Mouse (Mus musculus) gastrocnemius, postnatal 14 days (tissue): ENCODE measurements around the gene Rasa3. TPM values are rescaled to one million over a fixed set of nuclear protein-coding genes. Genes with fewer than 3 reads are reported as not detected.

Experiments used
- DNase-seq: peaks from one replicate; pipeline ENCODE4 v3.0.0; 2021; ENCODE audit warnings: mixed read lengths
- intact Hi-C: fragments of 180-260 bp; cut with DNase I; formaldehyde crosslinking; loops from one replicate; pipeline ENCODE4 v1.15.1; 2025; ENCODE audit warnings: low total_unique reads
- total RNA-seq, 2 experiments: library from RNA; stranded (reverse); gene quantifications; 2 replicates each; pipeline ENCODE4 v1.2.3; 2021

Gene Rasa3
- total RNA-seq, 2 experiments from 2014 or later, result 18.5 to 18.8 TPM

- DNase-seq, result no peak
- intact Hi-C loops, result no loop called here
Measured at GRCm38 (mm10) chr8:13625281-13625970, 52.0 kb downstream of the Rasa3 start.

DNA sequence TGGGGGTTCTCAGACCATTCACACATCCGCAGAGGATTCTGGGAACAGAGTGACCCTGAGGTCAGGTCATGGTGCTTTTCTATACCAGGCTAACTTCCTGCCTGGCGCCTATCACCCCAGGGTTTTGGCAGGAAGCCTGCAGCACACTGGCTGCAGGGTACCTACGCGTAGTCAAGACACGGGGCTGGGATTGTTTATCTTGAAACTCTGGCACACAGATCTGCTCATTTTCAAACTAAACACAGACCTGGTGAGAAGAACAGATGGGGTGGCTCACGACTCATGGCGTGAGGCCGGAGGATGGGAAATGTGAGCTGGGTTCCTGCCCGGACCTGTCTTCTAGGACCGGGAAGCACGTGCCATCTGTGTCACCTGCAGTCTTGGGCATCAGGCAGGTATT lies 52.5 kb downstream of the Rasa3 start:
- intact Hi-C loops, result no loop called here
- DNase-seq, result no peak

- DNase-seq, result peak; percentile 76
- intact Hi-C loops, result no loop called here
Measured at GRCm38 (mm10) chr8:13623911-13624421, 53.4 kb downstream of the Rasa3 start.

DNA sequence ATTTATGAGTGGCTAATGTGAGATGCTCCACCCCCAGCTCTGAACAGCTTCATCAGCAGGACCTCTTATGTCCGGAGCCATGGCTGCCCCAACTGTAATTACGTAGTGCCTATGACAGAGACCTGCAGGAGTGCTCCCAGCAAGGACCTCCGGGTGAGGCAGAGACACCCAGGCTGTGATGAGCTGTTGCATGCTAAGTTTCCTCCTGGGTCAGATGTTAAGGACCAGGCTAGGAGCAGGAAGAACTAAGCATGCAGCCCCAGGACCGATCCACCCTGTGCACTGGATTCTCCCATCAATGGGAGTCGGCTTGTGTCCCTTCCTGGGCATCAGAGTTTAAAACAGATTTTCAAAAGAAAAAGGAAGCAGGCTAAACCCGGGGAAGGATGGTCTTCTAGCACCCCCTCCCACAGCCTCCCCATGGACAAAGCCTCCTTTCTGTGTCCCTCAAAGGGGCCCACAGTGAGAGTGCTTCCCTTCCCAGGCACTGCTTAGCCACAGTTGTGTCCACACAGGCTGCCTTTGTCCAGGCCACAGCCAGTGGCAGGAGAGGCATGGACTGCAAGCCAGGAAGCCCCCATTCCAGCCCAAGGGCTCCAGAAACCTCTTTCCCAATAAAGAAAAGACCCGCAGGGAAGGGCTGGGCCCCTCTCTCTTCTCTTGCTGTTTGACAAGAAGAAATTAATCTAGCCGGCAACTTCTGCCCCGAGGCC lies 54.2 kb downstream of the Rasa3 start:
- DNase-seq, result no peak

DNA sequence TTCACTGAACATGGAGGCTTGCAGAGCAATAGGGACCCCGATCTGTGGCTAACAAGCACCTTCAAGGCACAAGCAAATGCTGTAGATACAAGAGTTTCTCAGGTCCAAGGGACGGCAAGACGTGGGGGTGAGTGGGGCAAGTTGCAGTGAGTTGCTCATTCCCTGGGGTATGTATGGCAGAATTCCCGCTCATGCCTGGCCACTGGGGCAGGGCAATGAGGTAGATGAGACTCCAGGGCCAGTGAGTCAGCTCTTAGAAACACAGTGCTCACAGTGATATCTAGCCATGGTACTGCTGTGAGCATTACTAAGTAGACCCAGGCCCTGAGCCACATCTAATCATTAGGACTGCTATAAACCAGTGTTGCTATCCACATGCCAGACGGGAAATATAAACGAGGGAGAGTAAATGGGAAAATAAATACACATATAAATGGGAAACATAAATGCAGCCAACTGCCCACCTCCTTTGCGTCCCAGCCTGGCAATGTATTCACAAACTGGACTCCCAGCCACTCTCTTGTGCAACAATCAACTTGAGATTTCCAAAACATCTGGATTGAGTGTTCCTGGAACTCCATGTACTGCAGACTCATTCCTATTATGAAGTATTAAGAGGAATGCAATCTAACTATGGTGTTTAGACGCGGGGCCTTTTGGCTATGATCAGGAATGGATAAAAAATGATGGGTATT lies 57.0 kb downstream of the Rasa3 start:
- intact Hi-C loops, result no loop called here
- no peak for DNase-seq

More for the DNA sequence above, 54.2 kb downstream of the Rasa3 start:
- intact Hi-C loops, result no loop called here

GRCm38 (mm10) chr8:13616831-13617505 lies 60.4 kb downstream of the Rasa3 start:
- intact Hi-C loops, result no loop called here
- DNase-seq, result no peak

DNA sequence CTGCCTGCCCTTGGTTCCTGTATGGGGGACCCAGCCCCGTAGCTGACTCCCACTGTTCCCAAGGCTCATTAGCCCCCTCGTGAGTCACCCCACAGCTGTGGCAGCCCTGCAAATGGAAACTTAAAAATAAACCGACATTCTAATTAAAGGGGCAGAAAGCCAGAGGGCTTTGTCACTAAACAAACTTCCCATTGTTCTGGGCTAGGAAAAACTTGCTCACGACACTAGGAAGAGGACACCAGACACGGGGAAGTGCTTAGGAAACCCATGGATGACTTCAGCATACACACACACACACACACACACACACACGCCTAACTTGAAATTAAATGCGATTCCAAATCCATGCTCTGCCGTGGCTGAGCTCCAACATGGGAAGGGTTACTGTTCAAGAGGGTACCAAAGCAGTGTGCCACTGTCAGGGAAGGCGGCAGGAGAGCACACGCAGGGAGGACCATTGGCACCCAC lies 62.4 kb downstream of the Rasa3 start:
- intact Hi-C loops, result no loop called here
- no peak for DNase-seq

- intact Hi-C loops, result no loop called here
- no peak for DNase-seq
Measured at GRCm38 (mm10) chr8:13614136-13614535, 63.3 kb downstream of the Rasa3 start.

- intact Hi-C loops, result no loop called here
- no peak for DNase-seq
Measured at GRCm38 (mm10) chr8:13611702-13612101, 65.7 kb downstream of the Rasa3 start.

DNA sequence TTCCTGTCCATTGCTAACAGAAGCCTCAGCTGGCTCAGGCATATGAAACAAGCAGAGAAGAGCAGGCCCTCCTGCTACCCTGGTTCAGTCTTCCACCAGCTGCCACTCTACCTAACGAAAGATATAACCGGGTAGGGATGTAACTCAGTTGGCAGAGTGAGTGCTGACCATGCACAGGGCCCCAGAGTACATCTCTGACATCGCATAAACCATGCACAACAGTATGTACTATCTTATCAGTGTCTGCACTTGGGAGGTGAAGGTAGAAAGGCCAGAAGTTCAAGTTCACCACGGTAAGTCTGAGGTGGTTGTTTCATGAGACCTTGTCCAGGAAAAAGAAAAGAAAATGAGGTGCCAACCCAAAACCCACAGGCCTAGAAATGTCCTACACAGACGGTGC lies 67.4 kb downstream of the Rasa3 start:
- no peak for DNase-seq
- intact Hi-C loops, result loop anchor here (5.0 kb wide), 1 partner anchor 72 kb away; no protein-coding TSS in a partner anchor

- DNase-seq, result no peak
- intact Hi-C loops, result loop anchor here (5.0 kb wide), 1 partner anchor 73 kb away; no protein-coding TSS in a partner anchor
Measured at GRCm38 (mm10) chr8:13608946-13609345, 68.5 kb downstream of the Rasa3 start.

DNA sequence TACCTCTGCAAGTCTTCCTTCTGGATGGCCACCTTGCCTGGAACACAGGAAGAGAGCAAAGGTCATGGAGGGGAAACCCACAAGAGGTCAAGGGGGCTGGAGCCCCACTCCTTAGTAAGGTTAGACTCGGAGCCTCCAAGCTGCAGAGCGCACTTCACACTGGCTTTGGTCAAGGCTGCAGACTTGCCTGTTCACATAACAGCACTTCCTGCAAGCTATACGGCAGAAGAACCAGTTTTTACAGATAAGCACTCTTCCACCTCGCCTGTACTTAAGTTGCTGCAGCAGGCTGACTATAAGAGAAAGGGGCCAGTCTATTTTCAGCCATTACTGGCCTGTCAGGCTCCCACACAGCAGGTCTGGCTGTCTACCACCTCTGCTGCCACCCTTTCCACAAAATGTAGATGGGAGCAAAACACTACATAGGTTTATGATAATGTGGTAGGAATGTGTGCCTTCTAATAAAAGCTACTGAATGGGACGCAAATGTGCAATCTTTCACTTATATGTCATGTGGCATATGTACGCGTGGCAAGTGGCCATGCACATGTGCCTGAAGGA lies 71.4 kb downstream of the Rasa3 start:
- intact Hi-C loops, result loop anchor here (5.0 kb wide), 1 partner anchor 76 kb away; no protein-coding TSS in a partner anchor

GRCm38 (mm10) chr8:13602621-13603020 lies 74.8 kb downstream of the Rasa3 start:
- DNase-seq, result peak; percentile 55
- intact Hi-C loops, result no loop called here

More for the DNA sequence above, 71.4 kb downstream of the Rasa3 start:
- DNase-seq, result no peak

DNA sequence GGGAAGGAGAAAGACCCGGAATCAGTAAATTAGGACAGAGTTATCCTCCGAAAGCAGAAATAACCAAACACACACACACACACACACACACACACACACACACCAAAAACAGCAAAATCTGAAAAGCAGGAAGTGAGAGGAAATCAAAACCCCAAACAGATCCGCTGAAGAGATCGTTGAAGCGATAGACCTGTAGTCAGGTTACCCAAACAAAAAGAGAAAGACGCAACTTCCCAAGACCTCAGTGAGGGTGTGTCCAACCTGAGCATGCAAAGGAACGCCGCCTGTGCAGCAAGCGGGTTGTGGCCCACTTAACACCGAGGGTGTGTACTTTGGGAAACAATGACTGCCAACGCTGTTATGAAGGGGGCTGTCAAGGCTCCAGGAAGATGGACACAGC lies 76.2 kb downstream of the Rasa3 start:
- intact Hi-C loops, result no loop called here
- DNase-seq, result no peak

DNA sequence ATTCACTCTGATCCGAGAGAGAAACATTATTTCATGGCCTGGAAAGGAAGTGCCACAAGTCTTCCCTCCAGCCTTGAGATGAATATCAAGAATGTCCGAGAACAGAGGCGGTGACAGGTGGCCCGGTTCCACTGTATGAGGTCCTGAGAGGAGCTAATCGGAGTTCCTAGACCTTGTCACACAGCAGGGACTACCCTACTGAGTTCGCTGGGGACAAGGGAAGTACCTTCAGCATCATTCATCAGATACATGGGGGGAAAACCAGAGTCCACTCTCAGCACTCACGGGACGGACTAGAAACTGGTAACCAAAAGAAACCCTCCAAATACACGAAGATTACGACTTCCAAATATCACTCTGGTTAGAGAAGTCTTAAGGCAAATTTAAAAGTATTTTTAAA lies 76.7 kb downstream of the Rasa3 start:
- intact Hi-C loops, result no loop called here
- DNase-seq, result no peak

GRCm38 (mm10) chr8:13600204-13600603 lies 77.2 kb downstream of the Rasa3 start:
- DNase-seq, result no peak
- intact Hi-C loops, result no loop called here

DNA sequence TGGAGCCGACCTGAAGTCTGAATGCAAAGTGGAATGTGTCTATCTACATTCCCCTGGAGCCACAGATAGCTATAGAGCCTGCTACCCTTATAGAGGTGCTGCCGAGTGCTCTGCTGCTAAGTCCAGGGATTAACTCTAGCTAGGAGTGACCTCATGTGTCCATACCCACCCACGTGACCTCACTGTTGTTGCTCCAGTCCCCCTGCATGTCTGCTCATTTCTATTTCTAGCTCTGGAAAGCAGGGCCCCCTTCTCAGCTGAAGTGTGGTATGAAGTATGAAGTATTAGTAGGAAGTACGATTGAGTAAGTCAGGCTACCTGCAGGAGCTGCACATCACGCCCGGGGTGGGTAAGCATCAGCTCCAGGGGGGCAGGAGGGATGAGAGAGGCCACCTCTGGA lies 79.6 kb downstream of the Rasa3 start:
- intact Hi-C loops, result no loop called here
- no peak for DNase-seq

DNA sequence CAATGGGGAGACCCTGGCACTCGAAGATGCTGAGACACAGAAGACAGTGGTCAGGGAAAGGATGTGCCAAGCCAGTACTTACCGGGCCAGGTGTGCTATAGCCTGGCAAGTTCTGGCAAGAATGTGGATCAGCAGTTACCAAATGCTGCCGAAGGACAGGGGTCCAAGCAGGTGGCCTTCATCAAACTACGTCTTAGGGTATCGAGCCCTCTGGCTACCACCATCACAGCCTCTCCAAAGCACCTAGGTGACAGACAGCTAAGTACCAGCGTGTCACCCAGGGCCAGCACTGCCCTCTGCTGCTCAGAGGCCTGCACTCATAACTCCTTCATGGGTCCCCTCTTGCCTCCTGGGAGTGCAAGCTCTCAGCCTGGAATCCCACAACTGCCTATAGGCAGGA lies 81.5 kb downstream of the Rasa3 start:
- intact Hi-C loops, result no loop called here
- no peak for DNase-seq

- peak; percentile 38 for DNase-seq
- intact Hi-C loops, result no loop called here
Measured at GRCm38 (mm10) chr8:13594884-13595323, 82.5 kb downstream of the Rasa3 start.
